Comparison of ENCODE assay signal across 21 mouse cellular contexts in genomic region chr11:77026559-77026958, GRCm38 (mm10). TPM values are rescaled to one million over a fixed set of nuclear protein-coding genes. Genes with fewer than 3 reads are reported as not detected.
DNase-seq lines count a peak whose midpoint lies in the region; TF ChIP-seq lines count a peak whose summit lies in the region.
"Had no signal": no experiment of that assay in that cellular context is flagged by ENCODE, and none has a peak within 500 bp of the region (broad histone marks: within the 10 kb centered on the region; RNA-seq: fewer than 3 reads in every experiment).

No protein-coding gene starts in this region.

- no peak overlapping the region for H3K27ac ChIP-seq in gastrocnemius, adult 2 months
- H3K27ac ChIP-seq in left cerebral cortex, adult 2 months = no peak overlapping the region
- H3K27ac ChIP-seq: hindbrain, embryonic 14.5 days; limb, embryonic 13.5 days; stomach, embryonic 15.5 days had no signal

- no peak overlapping the region for H3K4me3 ChIP-seq in gastrocnemius, adult 2 months
- H3K4me3 ChIP-seq in left cerebral cortex, adult 2 months = no peak overlapping the region
- H3K4me3 ChIP-seq: erythroblast, embryonic 14.5 days; limb, embryonic 13.5 days; stomach, embryonic 15.5 days had no signal

- intact Hi-C loops in gastrocnemius, adult 2 months (cut with DNase I) = no loop called here
- intact Hi-C loops in gastrocnemius, postnatal 14 days (cut with DNase I; ENCODE audit: low total_unique reads) = no loop called here
- intact Hi-C loops in left cerebral cortex, adult 2 months (cut with DNase I) = no loop called here

- DNase-seq in gastrocnemius, adult 2 months = no peak
- DNase-seq in gastrocnemius, postnatal 14 days = no peak
- no peak for DNase-seq in left cerebral cortex, adult 2 months (ENCODE audit: extremely low spot score in 1 of 2, low spot score in 2 of 2)
- no peak for DNase-seq in left cerebral cortex, adult 9 months (ENCODE audit: low spot score in 2 of 2)
- DNase-seq in 3T3-L1 (ENCODE audit: low read depth, low spot score) (peak; percentile 22), R1 (ENCODE audit: low read depth, low spot score) (peak; percentile 18)
- DNase-seq in frontal cortex, postnatal 36 days (ENCODE audit: low spot score in 2 of 2) = no peak
- DNase-seq in heart, adult 18-20 months = no peak
- DNase-seq: adrenal gland, postnatal 10 days; B cell, adult 2 months; cerebellum, adult 9-11 months; gastrocnemius, postnatal 36 days; kidney, adult 9 months; lung, postnatal 14 days; thymus, postnatal 36 days had no signal

- TF ChIP-seq CTCF in gastrocnemius, adult 2 months (IDR thresholded peaks at IDR 0.05) = peak; percentile 11; the same call in 1 of the 2 replicates
- peak; percentile 45 for TF ChIP-seq CTCF in left cerebral cortex, adult 2 months (IDR thresholded peaks at IDR 0.05)

RNA-seq across cellular contexts. Expression of gene Slc6a4, which starts 28.2 kb away (rescaled TPM):
- under 1 TPM; 0.17 to 0.20 TPM for total RNA-seq in gastrocnemius, adult 2 months (2021)
- under 1 TPM; 0.40 to 0.49 TPM for total RNA-seq in gastrocnemius, postnatal 14 days (2021)
- under 1 TPM in 1 of 2 experiments, not detected in 1; 0.41 TPM for total RNA-seq in left cerebral cortex, adult 2 months (2021)
- under 1 TPM; 0.50 to 0.64 TPM for total RNA-seq in heart, adult 18-20 months (2021)
- total RNA-seq: layer of hippocampus, adult 18-20 months; left cerebral cortex, adult 8-10 months had no signal

RNA-seq across cellular contexts. Expression of gene Nsrp1, which starts 51.7 kb away (rescaled TPM):
- 10 to 100 TPM; 11.8 to 11.9 TPM for total RNA-seq in gastrocnemius, adult 2 months (2021)
- total RNA-seq in gastrocnemius, postnatal 14 days (2021) = 10 to 100 TPM; 11.2 to 13.7 TPM
- 10 to 100 TPM; 14.3 to 18.5 TPM for total RNA-seq in left cerebral cortex, adult 2 months (2021)
- total RNA-seq in heart, adult 18-20 months (2021) = 1 to 10 TPM; 9.8 to 10.0 TPM

Comparison
In these comparisons a context has a peak if more than half of its experiments do, and no peak if none do; other contexts are left out.
1. DNase-seq: peak in 3T3-L1 (single experiment) and R1 (single experiment); none in gastrocnemius, adult 2 months (single experiment), gastrocnemius, postnatal 14 days (single experiment), left cerebral cortex, adult 2 months (0 of 2), left cerebral cortex, adult 9 months (0 of 2), frontal cortex, postnatal 36 days (0 of 2) and heart, adult 18-20 months (0 of 2).